Mouse (Mus musculus) cortical plate, adult 2 months (tissue): Measurements from ENCODE around the gene Krt82.

Experiments
- CTCF ChIP-seq: fragments of 200-500 bp; IDR thresholded peaks from 2 replicates; pipeline ENCODE4 v1.5.1; 2011; ENCODE audit warnings: mild to moderate bottlenecking, control low read depth, low read length; ENCODE audit not compliant: insufficient read depth; ENCODE audit errors: extremely low read depth
- POLR2A ChIP-seq: fragments of 200-500 bp; IDR thresholded peaks from 2 replicates; pipeline ENCODE4 v1.6.1; 2011; ENCODE audit warnings: mild to moderate bottlenecking, low read length, control low read depth; ENCODE audit not compliant: insufficient read depth; ENCODE audit errors: extremely low read depth

- TF ChIP-seq POLR2A (no peak), CTCF (no peak)
Observed at GRCm38 (mm10) chr15:101573796-101574345, 23.4 kb upstream of the Krt82 start, which contains the start of gene Krt75.
